Mouse (Mus musculus): ENCODE measurements around the gene Slc35f3.

Slc35f3 gene

GRCm38 (mm10) chr8:126422174-126422919 lies 124.0 kb downstream of the Slc35f3 start, which contains the start of gene Coa6:
Gene Coa6, plus strand, starts transcription at chr8:126422515.
- peak; percentile 99 for DNase-seq

DNA sequence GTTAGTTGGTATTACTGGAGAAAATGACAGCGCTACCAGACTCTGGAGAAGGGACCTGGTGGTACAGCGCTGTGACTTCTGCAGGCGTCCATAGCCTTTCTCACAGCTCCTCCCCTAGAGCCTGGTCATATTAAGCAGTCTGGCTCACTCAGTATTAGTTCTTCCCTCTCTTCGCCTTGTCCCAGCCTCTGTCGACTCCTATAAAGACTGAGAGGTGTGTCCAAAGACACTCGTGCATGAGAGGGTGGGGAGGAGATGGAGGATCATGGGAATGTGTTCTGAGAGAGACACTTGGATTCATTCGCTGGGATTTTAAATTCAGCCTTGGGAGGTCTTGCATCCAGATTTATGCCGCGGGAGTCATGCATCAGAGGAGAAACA lies 124.6 kb downstream of the Slc35f3 start:
- no peak for DNase-seq

DNA sequence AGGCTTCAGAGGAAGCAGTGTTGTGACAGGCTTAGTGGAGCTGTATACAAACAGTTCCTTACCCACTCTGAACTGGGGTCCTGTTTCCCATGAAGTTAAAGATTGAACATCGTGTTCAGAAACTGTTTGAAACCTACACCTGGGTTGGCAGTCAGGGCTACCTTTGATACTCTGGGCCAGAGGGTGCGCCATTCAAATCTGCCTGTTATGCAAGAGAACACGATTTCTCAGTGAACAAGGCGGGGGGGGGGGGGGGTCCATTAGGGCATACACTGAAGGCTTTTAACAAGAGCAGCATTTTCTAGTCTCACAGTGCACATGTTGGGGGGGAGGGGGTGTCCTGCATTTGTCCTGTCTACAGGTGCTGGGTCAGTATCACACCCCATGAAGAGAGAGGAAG lies 125.8 kb downstream of the Slc35f3 start:
- DNase-seq = no peak

GRCm38 (mm10) chr8:126424946-126425345 lies 126.6 kb downstream of the Slc35f3 start:
- no peak for DNase-seq

GRCm38 (mm10) chr8:126429635-126430034 lies 131.3 kb downstream of the Slc35f3 start:
- no peak for DNase-seq

DNA sequence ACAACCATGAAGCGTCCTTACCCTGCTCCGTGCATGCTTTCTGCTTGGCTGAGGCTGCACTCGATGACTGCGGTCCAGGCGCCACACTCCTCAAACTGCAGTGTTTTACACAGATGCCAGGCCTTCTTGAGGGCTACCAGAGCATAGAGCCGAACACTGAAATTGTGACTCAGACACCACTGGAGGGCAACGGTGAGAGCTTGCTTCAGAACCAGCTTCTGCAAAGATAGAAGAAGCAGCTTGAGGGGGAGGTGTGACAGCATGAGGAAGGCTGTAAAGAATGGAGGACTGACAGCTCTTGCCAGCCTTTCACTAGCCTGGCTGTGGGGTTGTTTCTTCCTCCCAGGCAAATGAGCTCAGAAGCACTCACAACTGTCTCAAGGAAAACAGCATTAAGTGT lies 135.5 kb downstream of the Slc35f3 start:
- DNase-seq = no peak

GRCm38 (mm10) chr8:126438937-126439336 lies 140.6 kb downstream of the Slc35f3 start:
- DNase-seq = no peak
